Mouse (Mus musculus) stomach, postnatal 0 days (tissue): ENCODE measurements around the gene Calr. TPM values are rescaled to one million over a fixed set of nuclear protein-coding genes. Genes with fewer than 3 reads are reported as not detected.

Experiments
- ATAC-seq: fragments of 200-750 bp; cut with Nextera tagmentation; 2 replicates; pipeline ENCODE4 v1.8.0; 2017; ENCODE audit not compliant: low FRiP score, low TSS enrichment
- DNase-seq: peaks from one replicate; pipeline ENCODE4 v3.0.0-alpha.2; 2016; ENCODE audit warnings: low spot score
- H3K27ac ChIP-seq: fragments of 300-500 bp; sonication (generic); replicated peaks from 2 replicates; pipeline ENCODE4 v1.5.1; 2014; ENCODE audit warnings: mild to moderate bottlenecking, control low read depth
- H3K27me3 ChIP-seq: fragments of 300-500 bp; sonication (generic); 2 replicates; pipeline ENCODE4 v1.6.1; 2014; ENCODE audit warnings: low read length; ENCODE audit not compliant: control insufficient read depth, insufficient read depth
- H3K36me3 ChIP-seq: fragments of 300-500 bp; sonication (generic); 2 replicates; pipeline ENCODE4 v1.6.1; 2014; ENCODE audit warnings: low read length, mixed read lengths; ENCODE audit not compliant: control insufficient read depth, insufficient read depth
- H3K4me1 ChIP-seq: fragments of 300-500 bp; sonication (generic); replicated peaks from 2 replicates; pipeline ENCODE4 v1.6.1; 2014; ENCODE audit warnings: antibody characterized with exemption; ENCODE audit not compliant: control insufficient read depth, insufficient read depth
- H3K4me2 ChIP-seq: fragments of 300-500 bp; sonication (generic); replicated peaks from 2 replicates; pipeline ENCODE4 v1.6.1; 2014; ENCODE audit warnings: low read depth, mild to moderate bottlenecking, control low read depth, moderate library complexity
- H3K4me3 ChIP-seq: fragments of 300-500 bp; sonication (generic); 2 replicates; pipeline ENCODE4 v1.5.1; 2014; ENCODE audit warnings: low read depth, low read length, control low read depth
- H3K9ac ChIP-seq: fragments of 300-500 bp; sonication (generic); 2 replicates; pipeline ENCODE4 v1.6.1; 2014; ENCODE audit warnings: mild to moderate bottlenecking, low read length, control low read depth, mixed read lengths
- H3K9me3 ChIP-seq: fragments of 300-500 bp; sonication (generic); 2 replicates; pipeline ENCODE4 v1.6.1; 2016; ENCODE audit warnings: low read length; ENCODE audit not compliant: control insufficient read depth
- CTCF ChIP-seq: IDR thresholded peaks from 2 replicates; pipeline ENCODE4 v1.5.1; 2016; ENCODE audit warnings: antibody characterized with exemption, low read depth, mild to moderate bottlenecking, moderate library complexity
- EP300 ChIP-seq: optimal IDR thresholded peaks from 2 replicates; pipeline ENCODE3; 2016; ENCODE audit warnings: antibody characterized with exemption
- WGBS: fragments of 180-500 bp; shearing (Covaris S2); extraction: QIAGEN DNeasy Blood & Tissue Kit; methylation state at CpG from one replicate; pipeline ENCODE4 v1.1.7; 2014; 5-methylcytosine and 5-hydroxymethylcytosine counted together
- polyA plus RNA-seq: library from polyadenylated mRNA; unstranded; fragments of >200 nt; fragmentation: Nextera tagmentation; extraction: Ambion mirVana; gene quantifications from 2 replicates; pipeline ENCODE4 v1.2.1, GENCODE M21; 2015

The Calr gene
- polyA plus RNA-seq, 1 experiment from 2014 or later, result 537 TPM

DNA sequence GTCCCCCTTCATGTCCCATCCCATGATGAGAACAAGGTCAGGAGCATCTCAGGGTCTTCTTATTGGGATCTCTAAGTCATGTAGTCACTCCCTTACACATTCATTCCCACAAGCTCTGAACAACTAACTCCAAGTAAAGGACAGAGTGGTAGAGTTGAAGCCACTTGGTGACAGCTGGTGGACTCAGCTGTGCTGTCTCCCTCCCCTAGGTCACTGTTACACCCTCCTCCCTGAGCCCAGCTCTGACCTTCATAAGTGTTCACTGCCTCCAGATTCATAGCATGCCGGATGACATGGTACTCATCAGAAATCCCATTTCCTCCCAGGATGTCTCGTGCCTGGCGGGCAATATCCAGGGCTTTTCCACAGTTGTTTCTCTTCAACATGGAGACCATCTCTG is 41.5 kb upstream of the Calr start:
- Histone ChIP-seq H3K9me3 (no peaks in the 10 kb centered on the region), H3K9ac (no peak overlapping the region), H3K4me1 (0 out of 2 replicates have a peak, but pooled peaks cover 3% of the 10 kb centered on the region), H3K27me3 (no peaks in the 10 kb centered on the region), H3K4me3 (no peak overlapping the region), H3K27ac (no peak overlapping the region), H3K36me3 (peaks cover 10% of the 10 kb centered on the region; the same call in 1 of the 2 replicates), H3K4me2 (no peak overlapping the region)
- WGBS, result 97% methylated on average over 3 of the region's 3 CpGs
- TF ChIP-seq EP300, result no peak
- TF ChIP-seq CTCF, result no peak
- DNase-seq, result no peak
- no peak for ATAC-seq

- TF ChIP-seq CTCF, result no peak
- no peak for TF ChIP-seq EP300
- no peaks in the 10 kb centered on the region for H3K9me3 ChIP-seq
- no peak overlapping the region for H3K4me3 ChIP-seq
- peaks cover 7% of the 10 kb centered on the region; the same call in 1 of the 2 replicates for H3K36me3 ChIP-seq
- no peaks in the 10 kb centered on the region for H3K4me1 ChIP-seq
- 88% methylated on average over 4 of the region's 4 CpGs for WGBS
- no peaks in the 10 kb centered on the region for H3K27me3 ChIP-seq
- H3K4me2 ChIP-seq, result no peak overlapping the region
- DNase-seq, result no peak
- H3K27ac ChIP-seq, result no peak overlapping the region
- no peak for ATAC-seq
- H3K9ac ChIP-seq, result no peak overlapping the region
Measured at GRCm38 (mm10) chr8:84884728-84885127, 38.0 kb upstream of the Calr start.

DNA sequence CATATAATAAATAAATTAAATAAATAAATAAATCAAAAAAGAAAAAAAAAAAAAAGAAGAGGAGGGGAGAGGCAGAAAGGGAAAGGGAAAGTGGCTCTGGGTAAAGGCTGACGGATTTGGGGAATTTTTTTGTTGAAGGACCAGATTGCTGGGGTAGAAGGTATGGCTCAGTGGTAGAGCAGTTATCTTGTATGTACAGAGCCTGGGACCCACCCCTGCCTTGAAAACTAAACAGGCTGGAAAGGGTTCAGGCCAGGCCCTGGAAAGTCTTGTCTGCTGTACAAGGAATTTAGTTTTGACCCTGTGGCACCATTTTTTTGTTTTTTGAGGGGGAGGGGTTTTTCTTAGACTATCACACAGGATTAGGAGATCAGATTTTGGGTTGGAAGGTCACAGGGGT is 32.2 kb upstream of the Calr start:
- H3K27ac ChIP-seq, result no peak overlapping the region
- no peak for DNase-seq
- no peak overlapping the region for H3K4me3 ChIP-seq
- no peaks in the 10 kb centered on the region for H3K36me3 ChIP-seq
- ATAC-seq, result no peak
- no peaks in the 10 kb centered on the region for H3K27me3 ChIP-seq
- no peaks in the 10 kb centered on the region for H3K9me3 ChIP-seq
- TF ChIP-seq CTCF, result no peak
- no peak for TF ChIP-seq EP300
- H3K9ac ChIP-seq, result no peak overlapping the region
- 76% methylated on average over 1 of the region's 1 CpGs for WGBS
- no peak overlapping the region for H3K4me2 ChIP-seq
- H3K4me1 ChIP-seq, result no peaks in the 10 kb centered on the region

DNA sequence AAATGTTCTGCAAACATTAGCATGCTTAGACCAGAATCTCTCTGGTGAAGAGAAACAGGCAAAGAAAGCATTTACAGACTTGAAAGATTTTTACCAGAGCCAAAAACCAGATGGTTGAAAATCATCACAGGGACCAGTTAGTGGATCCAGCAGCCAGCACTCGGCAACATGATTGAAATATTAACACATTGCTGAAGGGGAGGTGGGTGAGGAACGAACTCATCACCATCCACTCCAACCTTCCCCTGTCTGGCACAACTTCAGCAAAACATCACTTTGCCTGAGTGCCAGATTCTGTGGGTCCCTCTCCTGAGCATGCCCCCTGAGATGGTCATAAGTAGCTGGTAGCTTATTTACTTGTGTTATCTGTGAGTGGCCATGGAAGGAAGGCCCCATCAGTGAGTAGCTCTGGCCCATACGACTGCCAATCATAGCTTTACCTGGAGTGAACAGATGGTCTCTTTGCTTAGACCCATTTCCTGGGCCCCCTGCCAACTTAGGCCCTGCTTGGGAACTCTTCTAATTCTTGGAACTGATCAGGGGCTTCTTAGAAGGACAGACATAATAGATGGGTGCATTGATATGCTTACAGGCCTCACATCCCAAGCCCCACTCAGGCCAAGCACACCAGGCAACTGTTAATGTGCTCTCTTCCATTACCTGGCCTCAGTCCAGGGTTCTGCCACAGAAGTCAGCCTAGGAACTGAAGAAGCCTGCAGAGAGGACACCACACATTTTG is 30.7 kb upstream of the Calr start:
- Histone ChIP-seq H3K4me3 (no peak overlapping the region), H3K4me2 (no peak overlapping the region), H3K4me1 (peaks cover under 1% of the 10 kb centered on the region), H3K27me3 (no peaks in the 10 kb centered on the region), H3K27ac (no peak overlapping the region), H3K9me3 (no peaks in the 10 kb centered on the region), H3K9ac (no peak overlapping the region), H3K36me3 (no peaks in the 10 kb centered on the region)
- 61% methylated on average over 3 of the region's 3 CpGs for WGBS
- DNase-seq (no peak), ATAC-seq (no peak)
- TF ChIP-seq EP300, result no peak
- TF ChIP-seq CTCF, result no peak

DNA sequence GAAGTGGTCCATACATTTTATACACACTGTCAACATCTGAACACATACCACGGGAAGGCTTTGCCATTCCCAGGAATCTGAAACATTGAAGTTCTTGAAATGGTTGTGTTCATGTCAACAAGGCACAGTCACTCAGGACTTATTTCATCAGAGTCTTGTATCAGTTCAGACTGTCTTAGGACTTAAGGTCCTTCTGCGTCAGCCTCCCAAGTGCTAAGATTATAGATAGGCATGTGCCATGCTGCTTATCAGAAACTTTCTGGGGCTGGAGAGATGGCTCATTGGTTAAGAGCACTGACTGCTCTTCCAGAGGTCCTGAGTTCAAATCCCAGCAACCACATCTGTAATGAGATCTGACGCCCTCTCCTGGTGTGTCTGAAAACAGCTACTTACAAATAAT is 27.6 kb upstream of the Calr start:
- no peak for DNase-seq
- TF ChIP-seq CTCF (no peak), EP300 (no peak)
- Histone ChIP-seq H3K9ac (no peak overlapping the region), H3K4me2 (no peak overlapping the region), H3K36me3 (peaks cover 2% of the 10 kb centered on the region; the same call in 1 of the 2 replicates), H3K27ac (no peak overlapping the region), H3K9me3 (no peaks in the 10 kb centered on the region), H3K4me3 (no peak overlapping the region), H3K4me1 (peaks cover 5% of the 10 kb centered on the region), H3K27me3 (no peaks in the 10 kb centered on the region)
- 90% methylated on average over 3 of the region's 3 CpGs for WGBS
- no peak for ATAC-seq

- no peak for TF ChIP-seq CTCF
- no peak for TF ChIP-seq EP300
Measured at GRCm38 (mm10) chr8:84873016-84873415, 26.3 kb upstream of the Calr start.

More at GRCm38 (mm10) chr8:84873016-84873415, 26.3 kb upstream of the Calr start:
- Histone ChIP-seq H3K9ac (no peak overlapping the region), H3K9me3 (no peaks in the 10 kb centered on the region), H3K36me3 (peaks cover 12% of the 10 kb centered on the region), H3K4me2 (peak overlapping the region; percentile 99), H3K27ac (no peak overlapping the region), H3K4me1 (peaks cover 5% of the 10 kb centered on the region), H3K4me3 (peak overlapping the region; percentile 46; the same call in 1 of the 2 replicates), H3K27me3 (no peaks in the 10 kb centered on the region)
- no peak for ATAC-seq
- WGBS, result 68% methylated on average over 4 of the region's 4 CpGs
- DNase-seq, result no peak
